Mouse (Mus musculus) liver, embryonic 13.5 days (tissue): ENCODE results near the gene Myh11. TPM values are rescaled to one million over a fixed set of nuclear protein-coding genes. Genes with fewer than 3 reads are reported as not detected.

Source experiments
- ATAC-seq: fragments of 200-750 bp; cut with Nextera tagmentation; 2 replicates; pipeline ENCODE4 v1.8.0; 2017; ENCODE audit warnings: low read depth, mild to moderate bottlenecking, moderate number of reproducible peaks, moderate library complexity
- DNase-seq: peaks from one replicate; pipeline ENCODE4 v3.0.0; 2022
- H3K27ac ChIP-seq: fragments of 300-500 bp; sonication (generic); 2 replicates; pipeline ENCODE4 v1.5.1; 2015; ENCODE audit warnings: moderate library complexity, mild to moderate bottlenecking, inconsistent platforms
- H3K27me3 ChIP-seq: fragments of 300-500 bp; sonication (generic); 2 replicates; pipeline ENCODE4 v1.6.1; 2015; ENCODE audit warnings: mild to moderate bottlenecking, inconsistent platforms
- H3K36me3 ChIP-seq: fragments of 300-500 bp; sonication (generic); 2 replicates; pipeline ENCODE4 v1.6.1; 2015; ENCODE audit warnings: mild to moderate bottlenecking, inconsistent platforms
- H3K4me1 ChIP-seq: fragments of 300-500 bp; sonication (generic); replicated peaks from 2 replicates; pipeline ENCODE4 v1.6.1; 2015; ENCODE audit warnings: inconsistent platforms
- H3K4me2 ChIP-seq: fragments of 300-500 bp; sonication (generic); 2 replicates; pipeline ENCODE4 v1.6.1; 2015; ENCODE audit warnings: inconsistent platforms, mild to moderate bottlenecking, moderate library complexity
- H3K4me3 ChIP-seq: fragments of 300-500 bp; sonication (generic); replicated peaks from 2 replicates; pipeline ENCODE4 v1.5.1; 2015; ENCODE audit warnings: mild to moderate bottlenecking, inconsistent platforms
- H3K9ac ChIP-seq: fragments of 300-500 bp; sonication (generic); 2 replicates; pipeline ENCODE4 v1.6.1; 2015; ENCODE audit warnings: mild to moderate bottlenecking, inconsistent platforms
- H3K9me3 ChIP-seq: fragments of 300-500 bp; sonication (generic); replicated peaks from 2 replicates; pipeline ENCODE4 v1.6.1; 2016; ENCODE audit warnings: inconsistent platforms
- WGBS: fragments of 180-500 bp; shearing (Covaris S2); methylation state at CpG from one replicate; pipeline ENCODE4 v1.1.7; 2015; ENCODE audit not compliant: insufficient replicate concordance; 5-methylcytosine and 5-hydroxymethylcytosine counted together
- polyA plus RNA-seq: library from polyadenylated mRNA; unstranded; fragments of >200 nt; fragmentation: Nextera tagmentation; extraction: Ambion mirVana; gene quantifications from 2 replicates; pipeline ENCODE4 v1.2.1, GENCODE M21; 2015

Gene Myh11
- polyA plus RNA-seq, 1 experiment from 2014 or later: 0.66 TPM

- H3K9me3 ChIP-seq: no peaks in the 10 kb centered on the region
- H3K4me1 ChIP-seq: 0 out of 2 replicates have a peak, but pooled peaks cover 4% of the 10 kb centered on the region
- ATAC-seq: no peak
- no peak overlapping the region for H3K4me3 ChIP-seq
- no peak overlapping the region for H3K27ac ChIP-seq
- peak; percentile 9 for DNase-seq
- 31% methylated on average over 1 of the region's 1 CpGs for WGBS
- no peak overlapping the region for H3K4me2 ChIP-seq
- H3K9ac ChIP-seq: no peak overlapping the region
- H3K27me3 ChIP-seq: no peaks in the 10 kb centered on the region
- peaks cover 35% of the 10 kb centered on the region for H3K36me3 ChIP-seq
Observed at GRCm38 (mm10) chr16:14195427-14195826, 95.7 kb downstream of the Myh11 start.

- H3K4me2 ChIP-seq: no peak overlapping the region
- 65% methylated on average over 9 of the region's 9 CpGs for WGBS
- H3K9ac ChIP-seq: no peak overlapping the region
- no peaks in the 10 kb centered on the region for H3K9me3 ChIP-seq
- 0 out of 2 replicates have a peak, but pooled peaks cover 4% of the 10 kb centered on the region for H3K4me1 ChIP-seq
- H3K4me3 ChIP-seq: no peak overlapping the region
- H3K36me3 ChIP-seq: peaks cover 45% of the 10 kb centered on the region
- DNase-seq (no peak), ATAC-seq (0 out of 2 replicates have a peak, but pooled peaks have one; percentile 36)
- no peak overlapping the region for H3K27ac ChIP-seq
- no peaks in the 10 kb centered on the region for H3K27me3 ChIP-seq
Observed at GRCm38 (mm10) chr16:14194164-14194950, 96.8 kb downstream of the Myh11 start.

GRCm38 (mm10) chr16:14185516-14185915 is 105.7 kb downstream of the Myh11 start:
- peaks cover 100% of the 10 kb centered on the region for H3K36me3 ChIP-seq
- WGBS: 89% methylated on average over 5 of the region's 5 CpGs
- no peak overlapping the region for H3K27ac ChIP-seq
- H3K9me3 ChIP-seq: no peaks in the 10 kb centered on the region
- no peak overlapping the region for H3K4me3 ChIP-seq
- H3K9ac ChIP-seq: no peak overlapping the region
- no peaks in the 10 kb centered on the region for H3K4me1 ChIP-seq
- H3K27me3 ChIP-seq: no peaks in the 10 kb centered on the region
- DNase-seq: no peak
- no peak for ATAC-seq
- no peak overlapping the region for H3K4me2 ChIP-seq

DNA sequence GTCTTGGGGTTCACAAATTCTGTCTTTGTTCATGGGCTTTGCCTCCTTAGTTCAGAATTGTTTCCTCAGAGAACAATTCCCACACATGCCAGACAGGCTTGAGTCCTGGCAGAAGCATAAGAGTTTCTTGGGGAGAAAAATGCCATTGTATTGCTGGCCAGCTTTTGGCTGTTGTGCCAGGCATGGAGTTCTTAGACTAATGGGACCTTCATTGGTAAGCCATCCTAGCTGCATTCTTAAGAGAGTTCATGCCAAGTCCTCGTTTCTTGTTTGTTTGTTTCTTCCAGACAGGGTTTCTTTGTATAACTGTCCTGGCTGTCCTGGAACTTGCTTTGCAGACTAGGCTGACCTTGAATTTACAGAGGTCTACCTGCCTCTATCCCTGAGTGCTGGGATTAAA is 107.3 kb downstream of the Myh11 start:
- Histone ChIP-seq H3K4me1 (no peaks in the 10 kb centered on the region), H3K27me3 (no peaks in the 10 kb centered on the region), H3K27ac (no peak overlapping the region), H3K4me2 (no peak overlapping the region), H3K9me3 (no peaks in the 10 kb centered on the region), H3K36me3 (peaks cover 100% of the 10 kb centered on the region), H3K9ac (no peak overlapping the region), H3K4me3 (no peak overlapping the region)
- 68% methylated on average over 1 of the region's 1 CpGs for WGBS
- DNase-seq (no peak), ATAC-seq (no peak)

GRCm38 (mm10) chr16:14182360-14182759 is 108.8 kb downstream of the Myh11 start:
- no peak for ATAC-seq

DNA sequence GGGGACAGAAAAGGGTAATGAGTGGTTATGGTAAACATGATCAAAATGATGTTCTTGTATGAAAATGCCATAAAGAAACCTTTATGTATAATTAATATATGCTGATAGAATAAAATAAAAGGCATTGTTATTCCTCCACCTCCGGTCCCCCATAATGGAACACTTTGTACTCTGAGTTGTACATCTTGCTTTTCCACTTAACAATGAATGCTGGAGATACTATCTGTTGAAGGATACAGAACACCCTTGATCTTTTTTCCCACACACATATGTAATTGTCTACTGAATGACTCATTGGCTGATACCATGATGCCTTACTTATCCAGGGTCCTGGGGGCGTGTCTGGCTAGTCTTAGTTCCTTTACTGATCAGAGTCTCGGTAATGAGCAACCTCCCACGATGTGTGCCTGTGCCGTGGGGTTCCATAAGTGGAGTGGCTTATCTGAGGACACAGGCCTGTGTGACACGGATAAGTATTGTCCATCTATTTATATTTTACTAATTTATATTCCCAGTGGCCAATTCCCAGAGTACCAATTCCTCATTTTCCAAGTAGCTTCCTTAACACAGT is 110.9 kb downstream of the Myh11 start:
- Histone ChIP-seq H3K9ac (no peak overlapping the region), H3K36me3 (peaks cover 100% of the 10 kb centered on the region), H3K27ac (no peak overlapping the region), H3K4me1 (peaks cover 11% of the 10 kb centered on the region), H3K27me3 (no peaks in the 10 kb centered on the region), H3K9me3 (no peaks in the 10 kb centered on the region), H3K4me3 (no peak overlapping the region), H3K4me2 (no peak overlapping the region)
- WGBS: 57% methylated on average over 6 of the region's 6 CpGs
- ATAC-seq (no peak), DNase-seq (no peak)

More at GRCm38 (mm10) chr16:14182360-14182759, 108.8 kb downstream of the Myh11 start:
- no peaks in the 10 kb centered on the region for H3K27me3 ChIP-seq
- H3K9ac ChIP-seq: no peak overlapping the region
- no peak overlapping the region for H3K27ac ChIP-seq
- 91% methylated on average over 5 of the region's 5 CpGs for WGBS
- no peak overlapping the region for H3K4me3 ChIP-seq
- peaks cover 7% of the 10 kb centered on the region for H3K4me1 ChIP-seq
- H3K36me3 ChIP-seq: peaks cover 100% of the 10 kb centered on the region
- H3K9me3 ChIP-seq: no peaks in the 10 kb centered on the region
- H3K4me2 ChIP-seq: no peak overlapping the region
- DNase-seq: no peak

DNA sequence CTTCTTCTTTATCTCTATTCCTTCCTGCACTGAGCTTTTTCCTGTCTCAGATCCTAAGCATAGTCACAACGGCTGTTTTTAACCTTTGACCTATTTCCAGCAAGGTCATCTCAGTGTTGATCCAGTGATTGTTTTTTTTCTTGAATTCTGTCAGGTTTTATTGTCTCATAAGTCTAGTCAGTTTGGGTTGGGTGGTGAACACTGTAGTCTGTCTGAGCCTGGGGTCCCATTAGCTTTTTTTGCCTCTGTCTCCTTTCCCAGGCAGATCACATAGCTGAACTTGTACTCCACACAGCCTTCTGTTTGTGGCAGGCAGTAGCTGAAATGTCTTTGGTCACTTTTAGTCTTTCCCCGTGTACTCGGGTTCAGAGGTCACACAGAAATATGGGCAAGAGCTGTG is 113.1 kb downstream of the Myh11 start:
- H3K27ac ChIP-seq: peak overlapping the region; percentile 41
- H3K9me3 ChIP-seq: no peaks in the 10 kb centered on the region
- DNase-seq: no peak
- no peak overlapping the region for H3K9ac ChIP-seq
- H3K4me2 ChIP-seq: no peak overlapping the region
- ATAC-seq: no peak
- peaks cover 11% of the 10 kb centered on the region for H3K4me1 ChIP-seq
- 40% methylated on average over 3 of the region's 3 CpGs for WGBS
- H3K36me3 ChIP-seq: peaks cover 100% of the 10 kb centered on the region
- H3K4me3 ChIP-seq: no peak overlapping the region
- no peaks in the 10 kb centered on the region for H3K27me3 ChIP-seq

- 97% methylated on average over 1 of the region's 1 CpGs for WGBS
- H3K27me3 ChIP-seq: no peaks in the 10 kb centered on the region
- H3K9ac ChIP-seq: no peak overlapping the region
- peaks cover 83% of the 10 kb centered on the region for H3K36me3 ChIP-seq
- no peak overlapping the region for H3K4me3 ChIP-seq
- no peak overlapping the region for H3K27ac ChIP-seq
- peaks cover 42% of the 10 kb centered on the region for H3K4me1 ChIP-seq
- no peak for DNase-seq
- H3K4me2 ChIP-seq: no peak overlapping the region
- no peaks in the 10 kb centered on the region for H3K9me3 ChIP-seq
- ATAC-seq: no peak
Observed at GRCm38 (mm10) chr16:14169706-14170105, 121.5 kb downstream of the Myh11 start.

DNA sequence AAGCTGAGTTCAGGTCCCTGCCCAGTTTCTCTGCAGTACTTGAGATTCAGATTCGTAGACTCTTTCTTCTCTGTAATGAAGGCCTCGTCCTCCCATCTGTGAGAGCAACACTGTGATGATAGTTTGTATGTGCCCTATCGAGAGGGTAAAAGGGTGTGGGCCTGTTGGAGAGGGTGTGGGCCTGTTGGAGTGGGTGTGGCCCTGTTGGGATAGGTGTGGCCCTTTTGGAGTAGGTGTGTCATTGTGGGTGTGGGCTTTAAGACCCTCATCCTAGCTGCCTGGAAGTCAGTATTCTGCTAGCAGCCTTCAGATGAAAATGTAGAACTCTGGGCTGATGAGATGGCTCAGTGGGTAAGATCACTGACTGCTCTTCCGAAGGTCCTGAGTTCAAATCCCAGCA is 124.7 kb downstream of the Myh11 start:
- ATAC-seq (peak; percentile 51), DNase-seq (peak; percentile 38)
- Histone ChIP-seq H3K4me1 (peaks cover 64% of the 10 kb centered on the region), H3K27me3 (no peaks in the 10 kb centered on the region), H3K4me3 (peak overlapping the region; percentile 83), H3K27ac (peak overlapping the region; percentile 83), H3K9ac (peak overlapping the region; percentile 92), H3K36me3 (peaks cover 51% of the 10 kb centered on the region), H3K9me3 (no peaks in the 10 kb centered on the region), H3K4me2 (peak overlapping the region; percentile 81)
- WGBS: 47% methylated on average over 4 of the region's 4 CpGs

GRCm38 (mm10) chr16:14163731-14164130 is 127.4 kb downstream of the Myh11 start:
- Histone ChIP-seq H3K4me2 (peak overlapping the region; percentile 81), H3K36me3 (peaks cover 24% of the 10 kb centered on the region), H3K27ac (peak overlapping the region; percentile 87), H3K27me3 (no peaks in the 10 kb centered on the region), H3K9ac (peak overlapping the region; percentile 92), H3K4me1 (peaks cover 67% of the 10 kb centered on the region), H3K9me3 (no peaks in the 10 kb centered on the region), H3K4me3 (peak overlapping the region; percentile 83)
- ATAC-seq: no peak
- WGBS: 1% methylated on average over 10 of the region's 10 CpGs
- DNase-seq: no peak

- peak within 1 kb of the TSS; percentile 81 for H3K4me2 ChIP-seq
- H3K27me3 ChIP-seq: no peaks in the 10 kb centered on the region
- peaks cover 17% of the 10 kb centered on the region for H3K36me3 ChIP-seq
- H3K4me3 ChIP-seq: peak within 1 kb of the TSS; percentile 83
- ATAC-seq (peak; percentile 91), DNase-seq (peak; percentile 92)
- under 1% methylated on average over 43 of the region's 43 CpGs for WGBS
- H3K27ac ChIP-seq: peak within 1 kb of the TSS; percentile 91
- no peaks in the 10 kb centered on the region for H3K9me3 ChIP-seq
- H3K9ac ChIP-seq: peak within 1 kb of the TSS; percentile 92
- peaks cover 67% of the 10 kb centered on the region for H3K4me1 ChIP-seq
Observed at GRCm38 (mm10) chr16:14162988-14163416, 128.2 kb downstream of the Myh11 start, which contains the start of the genes Nde1 and Marf1. Gene Nde1, plus strand, starts transcription at chr16:14163275. Gene Marf1, minus strand, starts transcription at chr16:14163351.
